ENCODE assay signal across 18 mouse cellular contexts in genomic region chr10:61859451-61859850, GRCm38 (mm10).
"Had no signal": no experiment of that assay in that cellular context is flagged by ENCODE, and none has a peak within 500 bp of the region (broad histone marks: within the 10 kb centered on the region; RNA-seq: fewer than 3 reads in every experiment).

No protein-coding gene starts in this region.

- H3K27ac ChIP-seq: lung, embryonic 15.5 days; macrophage; midbrain, embryonic 12.5 days; neural tube, embryonic 12.5 days had no signal

- H3K4me2 ChIP-seq: lung, embryonic 15.5 days; midbrain, embryonic 12.5 days; neural tube, embryonic 12.5 days had no signal

- H3K27me3 ChIP-seq: lung, embryonic 15.5 days; midbrain, embryonic 12.5 days; neural tube, embryonic 12.5 days had no signal

- H3K4me3 ChIP-seq: lung, embryonic 15.5 days; megakaryocyte, embryonic 14.5 days; midbrain, embryonic 12.5 days; neural tube, embryonic 12.5 days had no signal

- H3K9ac ChIP-seq: liver, postnatal 0 days; lung, embryonic 15.5 days; midbrain, embryonic 12.5 days; neural tube, embryonic 12.5 days had no signal

- ATAC-seq: liver, postnatal 0 days; lung, postnatal 0 days; midbrain, embryonic 16.5 days had no signal

- H3K36me3 ChIP-seq: midbrain, embryonic 12.5 days; neural tube, embryonic 12.5 days had no signal

- H3K4me1 ChIP-seq: lung, embryonic 15.5 days; midbrain, embryonic 12.5 days; neural tube, embryonic 12.5 days had no signal

- DNase-seq: liver, postnatal 0 days; lung, adult 2 months; lung, postnatal 14 days; lung, postnatal 36 days; midbrain, embryonic 14.5 days; right cerebral cortex, postnatal 14 days; right cerebral cortex, postnatal 4 days; spleen, adult 18-20 months; thymus, adult 18-20 months; thymus, postnatal 14 days; thymus, postnatal 36 days had no signal
